Mouse (Mus musculus): ENCODE data around the gene Uncx.

Uncx gene

DNA sequence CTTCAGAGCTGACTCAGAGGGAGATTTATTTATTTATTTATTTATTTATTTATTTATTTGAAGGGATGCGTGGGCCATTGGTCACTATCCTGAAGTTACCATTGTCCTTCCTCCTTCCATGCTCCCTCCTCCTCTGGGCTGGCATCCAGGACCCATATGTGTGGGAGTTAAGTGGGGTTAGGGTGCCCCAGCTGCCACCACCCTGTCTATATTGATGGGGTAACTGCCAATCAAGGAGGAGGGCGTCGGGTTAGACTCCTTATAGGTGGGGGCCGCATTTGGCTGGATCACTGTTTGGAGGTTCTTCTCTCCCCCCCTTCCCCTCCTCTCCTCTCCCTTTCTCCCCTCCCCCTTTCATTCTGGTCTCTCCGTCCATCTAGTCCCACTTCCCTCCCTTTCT, 738 bp upstream of the Uncx start:
- DNase-seq (ENCODE audit: low read depth, low spot score): no peak

DNA sequence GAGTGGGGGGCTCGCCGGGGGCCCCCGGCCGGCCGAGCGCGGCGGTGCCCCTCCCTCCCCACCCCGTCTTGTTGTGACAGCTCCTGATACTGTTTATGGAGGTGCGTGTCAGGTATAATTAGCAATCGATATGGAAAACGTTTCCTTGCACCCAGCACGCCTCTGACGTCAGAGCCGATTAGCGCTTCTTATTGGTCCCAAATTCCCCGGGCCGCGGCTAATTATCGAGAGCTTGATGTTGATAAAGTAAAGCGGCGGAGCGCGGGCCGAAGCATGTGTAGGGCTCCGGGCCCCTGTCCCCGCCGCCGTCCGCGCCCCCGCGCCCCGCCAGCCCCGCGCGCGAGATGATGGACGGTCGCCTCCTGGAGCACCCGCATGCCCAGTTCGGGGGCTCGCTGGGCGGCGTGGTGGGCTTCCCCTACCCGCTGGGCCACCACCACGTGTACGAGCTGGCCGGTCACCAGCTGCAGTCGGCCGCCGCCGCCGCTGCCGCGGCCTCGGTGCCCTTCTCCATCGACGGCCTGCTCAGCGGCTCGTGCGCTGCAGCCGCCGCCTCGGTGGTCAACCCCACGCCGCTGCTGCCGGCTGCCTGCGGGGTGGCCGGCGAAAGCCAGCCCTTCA, 466 bp downstream of the Uncx start:
- no peak for DNase-seq (ENCODE audit: low read depth, low spot score)

DNA sequence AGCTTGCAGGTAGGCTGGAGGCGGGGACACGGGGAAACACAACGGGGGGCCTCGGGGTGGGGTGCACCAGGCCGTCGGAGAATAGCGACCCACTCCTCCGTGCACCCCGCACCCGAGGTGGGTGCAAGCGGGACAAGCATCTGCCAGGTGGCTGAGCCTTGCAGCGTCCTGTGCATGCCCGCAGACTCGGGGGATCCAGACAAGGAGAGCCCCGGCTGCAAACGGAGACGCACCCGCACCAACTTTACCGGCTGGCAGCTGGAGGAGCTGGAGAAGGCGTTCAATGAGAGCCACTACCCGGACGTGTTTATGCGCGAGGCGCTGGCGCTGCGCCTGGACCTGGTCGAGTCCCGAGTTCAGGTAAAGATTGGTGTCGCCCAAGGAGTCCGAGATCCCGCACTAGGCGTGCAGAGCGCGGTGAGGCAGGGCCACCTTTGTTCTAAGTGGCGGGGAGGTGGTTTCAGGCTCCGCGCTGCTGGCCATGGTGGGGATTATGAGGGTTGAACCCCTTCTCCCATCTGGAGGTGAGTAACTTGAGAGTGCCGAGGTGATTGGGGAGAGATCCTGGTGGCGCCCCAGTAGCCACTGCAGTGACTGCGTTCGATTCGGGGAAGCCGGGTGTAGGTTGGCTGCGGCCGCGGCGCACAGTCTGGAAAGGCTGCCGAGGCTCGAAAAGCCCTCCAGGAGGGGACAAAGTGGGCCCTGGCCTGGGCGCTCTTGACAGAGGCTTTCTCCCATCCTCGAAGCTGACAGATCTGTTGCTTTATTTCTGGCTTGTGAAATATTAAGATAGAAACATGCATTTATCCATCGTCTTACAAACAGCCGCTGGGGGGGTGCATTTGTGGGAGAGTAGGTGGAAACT, 1.2 kb downstream of the Uncx start:
- no peak for DNase-seq (ENCODE audit: low read depth, low spot score)

GRCm38 (mm10) chr5:139545221-139545620, 1.9 kb downstream of the Uncx start:
- no peak for DNase-seq (ENCODE audit: low read depth, low spot score)

- DNase-seq (ENCODE audit: low read depth, low spot score): no peak
Observed at GRCm38 (mm10) chr5:139545673-139546335, 2.5 kb downstream of the Uncx start.

- DNase-seq (ENCODE audit: low read depth, low spot score): no peak
Observed at GRCm38 (mm10) chr5:139546336-139546770, 3.1 kb downstream of the Uncx start.

DNA sequence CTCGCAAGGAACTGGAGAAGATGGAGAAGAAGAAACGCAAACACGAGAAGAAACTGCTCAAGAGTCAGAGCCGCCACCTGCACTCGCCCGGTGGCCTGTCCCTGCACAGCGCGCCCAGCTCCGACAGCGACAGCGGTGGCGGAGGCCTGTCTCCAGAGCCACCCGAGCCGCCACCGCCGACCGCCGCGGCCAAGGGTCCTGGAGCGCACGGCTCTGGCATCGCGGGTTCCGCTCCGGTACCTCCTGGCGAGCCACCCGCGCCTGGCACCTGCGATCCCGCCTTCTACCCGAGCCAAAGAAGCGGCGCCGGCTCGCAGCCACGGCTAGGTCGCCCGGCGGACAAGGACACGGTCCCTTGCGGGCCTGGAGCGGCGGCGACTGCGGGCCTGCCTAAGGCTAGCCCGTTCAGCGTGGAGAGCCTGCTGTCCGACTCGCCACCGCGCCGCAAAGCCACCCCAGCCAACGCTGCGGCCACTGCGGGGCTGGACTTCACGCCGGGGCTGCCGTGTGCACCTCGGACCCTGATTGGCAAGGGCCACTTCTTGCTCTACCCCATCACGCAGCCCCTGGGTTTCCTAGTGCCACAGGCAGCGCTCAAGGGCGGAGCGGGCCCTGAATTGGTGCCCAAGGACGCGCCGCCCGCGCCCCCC, 3.6 kb downstream of the Uncx start:
- no peak for DNase-seq (ENCODE audit: low read depth, low spot score)

DNA sequence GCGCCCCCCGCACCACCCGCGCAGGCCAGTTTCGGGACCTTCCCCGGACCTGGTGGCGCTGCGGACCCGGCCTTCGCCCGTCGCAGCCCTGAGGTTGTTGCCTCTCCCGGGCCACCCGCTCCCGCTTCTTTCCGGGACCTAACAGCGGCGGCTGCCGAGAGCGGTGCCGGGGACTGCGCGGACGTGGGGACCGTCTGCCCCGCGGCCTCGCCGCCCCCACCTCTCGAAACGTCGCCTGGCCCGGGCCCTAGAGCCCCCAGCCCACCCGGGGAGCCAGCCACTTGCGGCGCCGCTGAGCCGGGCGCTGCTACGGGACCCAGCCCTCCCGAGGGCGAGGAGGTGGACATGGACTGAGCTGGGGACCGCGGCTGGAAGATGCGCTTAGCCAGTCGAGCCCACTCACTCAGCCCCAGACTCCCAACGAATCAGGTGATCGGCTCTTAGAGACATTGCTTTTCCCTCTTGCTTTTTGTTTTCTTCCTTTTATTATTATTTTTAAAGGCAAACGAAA, 4.2 kb downstream of the Uncx start:
- DNase-seq (ENCODE audit: low read depth, low spot score): no peak

DNA sequence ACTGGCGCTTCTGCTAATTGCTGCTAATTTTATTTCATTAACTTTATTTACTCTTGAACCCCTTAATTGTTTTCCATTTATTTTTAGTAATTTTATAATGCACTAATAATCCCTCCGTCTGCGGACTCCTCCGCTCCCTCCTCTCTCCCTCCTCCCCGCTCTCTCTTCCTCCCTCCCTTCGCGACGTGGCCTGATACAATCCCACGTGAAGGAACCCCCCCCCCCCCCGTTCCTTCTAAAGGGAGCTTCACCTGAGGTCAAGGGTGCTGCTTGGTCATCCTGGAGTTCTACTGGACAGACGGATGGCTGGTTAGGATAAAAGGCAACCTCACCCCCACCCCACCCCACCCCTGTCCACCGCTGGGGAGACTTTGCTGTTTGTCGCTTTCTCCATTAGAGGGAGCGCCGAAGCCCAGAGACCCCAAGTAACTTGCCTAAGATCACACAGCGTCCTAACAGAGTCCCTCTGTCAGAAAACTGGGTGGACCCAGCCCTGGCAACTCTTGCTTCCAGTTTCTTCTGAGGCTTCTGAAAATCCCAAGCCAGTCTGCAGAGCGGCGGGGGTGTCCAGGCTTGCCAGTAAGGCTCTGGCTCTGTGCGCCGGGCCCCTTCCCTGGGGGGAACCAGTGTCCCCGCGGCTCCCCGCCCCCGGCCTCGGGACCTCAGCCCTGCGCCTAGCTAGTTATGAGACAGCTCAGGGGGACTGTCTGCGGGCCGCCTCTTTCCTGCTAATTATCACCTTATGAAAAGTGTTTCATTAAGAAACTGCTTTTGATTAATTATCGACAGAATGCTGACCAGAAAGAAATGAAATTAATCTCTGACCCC, 10.4 kb downstream of the Uncx start:
- DNase-seq (ENCODE audit: low read depth, low spot score): no peak

DNA sequence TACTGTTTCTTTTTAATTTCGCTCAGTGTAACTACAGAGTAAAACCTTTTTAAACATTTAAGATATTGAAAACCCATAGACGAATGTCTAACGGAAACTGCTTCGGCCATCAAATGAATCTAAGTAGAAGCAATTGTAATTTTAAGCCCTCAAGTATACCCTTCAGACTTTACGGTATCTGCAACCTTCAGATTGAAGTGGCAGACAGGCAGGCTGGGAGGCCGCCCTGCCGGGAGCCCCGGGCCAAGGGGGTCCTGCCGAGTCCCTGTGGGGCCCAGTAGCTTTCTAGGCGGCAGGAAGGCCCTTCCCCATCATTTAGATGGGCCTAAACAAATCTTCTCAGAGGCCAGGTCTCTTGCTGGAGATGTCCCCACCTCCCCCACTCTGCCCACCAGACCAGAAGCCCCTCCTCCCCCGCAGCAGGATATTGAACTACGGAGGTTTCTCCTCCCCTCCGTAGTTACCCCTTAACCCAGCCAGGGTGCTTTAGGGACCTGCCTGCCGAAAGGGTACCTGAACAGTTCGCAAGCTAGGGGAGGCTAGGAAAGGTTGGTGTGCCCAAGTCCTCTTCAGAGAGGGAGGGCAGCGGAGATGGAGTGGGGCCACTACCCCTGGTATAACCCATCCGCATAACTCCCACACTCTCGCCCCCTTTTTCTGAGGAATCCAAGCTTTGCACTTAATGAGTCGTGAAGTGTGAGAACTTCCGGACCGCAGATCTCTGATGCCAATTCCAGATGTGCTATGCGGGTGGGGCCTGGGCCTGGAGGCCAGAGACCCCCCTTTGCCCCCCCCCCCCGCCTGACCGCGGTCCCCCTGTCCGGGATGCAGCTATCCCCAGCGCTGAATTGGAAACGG, 11.4 kb downstream of the Uncx start:
- DNase-seq (ENCODE audit: low read depth, low spot score): no peak

GRCm38 (mm10) chr5:139555476-139556115, 12.3 kb downstream of the Uncx start:
- no peak for DNase-seq (ENCODE audit: low read depth, low spot score)

- no peak for DNase-seq (ENCODE audit: low read depth, low spot score)
Observed at GRCm38 (mm10) chr5:139556116-139556678, 12.9 kb downstream of the Uncx start.

GRCm38 (mm10) chr5:139557079-139557478, 13.8 kb downstream of the Uncx start:
- DNase-seq (ENCODE audit: low read depth, low spot score): no peak

GRCm38 (mm10) chr5:139557531-139558467, 14.5 kb downstream of the Uncx start:
- no peak for DNase-seq (ENCODE audit: low read depth, low spot score)

DNA sequence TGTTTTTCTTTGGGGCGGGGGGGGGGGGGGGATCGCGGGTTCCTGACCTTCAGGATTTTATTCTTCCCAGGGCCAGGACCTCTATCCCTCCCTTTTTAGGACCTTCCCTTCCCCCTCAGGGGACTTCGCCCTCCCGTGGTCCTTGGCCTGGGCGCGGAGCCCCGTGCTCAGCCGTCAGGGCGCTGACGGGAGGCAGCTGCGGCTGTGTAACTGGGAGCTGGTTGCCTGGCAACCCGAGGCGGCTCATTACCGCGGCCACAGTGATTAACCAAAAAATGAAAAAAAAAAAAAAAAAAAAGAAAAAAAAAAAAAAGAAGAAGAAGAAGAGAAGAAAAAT, 15.1 kb downstream of the Uncx start:
- no peak for DNase-seq (ENCODE audit: low read depth, low spot score)

- DNase-seq (ENCODE audit: low read depth, low spot score): no peak
Observed at GRCm38 (mm10) chr5:139558917-139559660, 15.8 kb downstream of the Uncx start.

DNA sequence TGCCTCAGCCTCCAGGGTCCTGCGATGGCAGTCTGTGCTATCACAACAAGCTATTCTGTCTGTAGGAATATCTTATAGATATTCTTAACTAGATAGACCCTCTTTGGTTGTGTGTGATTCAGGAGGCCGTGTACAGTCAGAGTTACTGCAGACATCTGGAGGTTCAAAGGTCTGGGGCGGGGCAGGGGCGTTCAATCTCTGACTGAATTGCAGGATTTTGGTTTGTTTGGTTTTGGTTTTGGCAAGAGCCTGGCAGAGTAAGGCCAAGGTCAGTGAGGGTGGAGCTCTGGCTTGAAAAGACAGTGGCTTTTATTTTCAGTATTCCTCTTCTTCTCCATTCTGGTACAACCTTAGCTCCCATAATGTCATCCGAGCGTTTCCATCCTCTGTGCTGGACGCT, 16.5 kb downstream of the Uncx start:
- DNase-seq (ENCODE audit: low read depth, low spot score): no peak
